Mouse (Mus musculus): ENCODE results near the gene Kcnj4. TPM values are rescaled to one million over a fixed set of nuclear protein-coding genes. Genes with fewer than 3 reads are reported as not detected.

Kcnj4 gene
- 0.46 TPM for polyA plus RNA-seq (2017; shearing (Covaris generic))

GRCm38 (mm10) chr15:79504707-79505452 lies at the start of gene Kcnj4:
Kcnj4 (minus strand) TSS chr15:79505241.

GRCm38 (mm10) chr15:79546410-79547288 lies 41.6 kb upstream of the Kcnj4 start, which contains the start of gene Ddx17:
Ddx17 (minus strand) TSS chr15:79546741.

GRCm38 (mm10) chr15:79516171-79517096 lies 11.4 kb upstream of the Kcnj4 start, which contains the start of gene Kdelr3:
Kdelr3 (plus strand) TSS chr15:79516411.

GRCm38 (mm10) chr15:79455106-79455810 lies 49.8 kb downstream of the Kcnj4 start, which contains the start of gene Csnk1e:
Csnk1e (minus strand) TSS chr15:79455566.

Other genes with a start within 250 kb of the Kcnj4 start
- 1.9 TPM for gene Baiap2l2, start 219.7 kb downstream of the Kcnj4 start, polyA plus RNA-seq (2017; shearing (Covaris generic))
- 12.1 TPM for gene Pla2g6, start 176.9 kb downstream of the Kcnj4 start, polyA plus RNA-seq (2017; shearing (Covaris generic))
- gene Maff, start 158.6 kb downstream of the Kcnj4 start, polyA plus RNA-seq (2017; shearing (Covaris generic)), result 51.4 TPM
- gene Tmem184b, start 101.7 kb downstream of the Kcnj4 start, polyA plus RNA-seq (2017; shearing (Covaris generic)), result 45.5 TPM
- 102 TPM for gene Csnk1e, start 49.7 kb downstream of the Kcnj4 start, polyA plus RNA-seq (2017; shearing (Covaris generic))
- gene Kdelr3, start 11.2 kb upstream of the Kcnj4 start, polyA plus RNA-seq (2017; shearing (Covaris generic)), result not detected
- 17.0 TPM for gene Ddx17, start 41.5 kb upstream of the Kcnj4 start, polyA plus RNA-seq (2017; shearing (Covaris generic))
- gene Dmc1, start 99.9 kb upstream of the Kcnj4 start, polyA plus RNA-seq (2017; shearing (Covaris generic)), result not detected
- 0.88 TPM for gene Fam227a, start 153.7 kb upstream of the Kcnj4 start, polyA plus RNA-seq (2017; shearing (Covaris generic))
- gene Cby1, start 154.0 kb upstream of the Kcnj4 start, polyA plus RNA-seq (2017; shearing (Covaris generic)), result 2.9 TPM
- 156 TPM for gene Tomm22, start 165.6 kb upstream of the Kcnj4 start, polyA plus RNA-seq (2017; shearing (Covaris generic))
- gene Josd1, start 182.7 kb upstream of the Kcnj4 start, polyA plus RNA-seq (2017; shearing (Covaris generic)), result 49.7 TPM
- 115 TPM for gene Gtpbp1, start 185.6 kb upstream of the Kcnj4 start, polyA plus RNA-seq (2017; shearing (Covaris generic))
- 43.2 TPM for gene Sun2, start 237.3 kb upstream of the Kcnj4 start, polyA plus RNA-seq (2017; shearing (Covaris generic))